Mouse (Mus musculus): ENCODE data around the gene Traip. TPM values are rescaled to one million over a fixed set of nuclear protein-coding genes. Genes with fewer than 3 reads are reported as not detected.

The Traip gene
- polyA plus RNA-seq, 1 experiment from 2014 or later = 21.7 TPM

DNA sequence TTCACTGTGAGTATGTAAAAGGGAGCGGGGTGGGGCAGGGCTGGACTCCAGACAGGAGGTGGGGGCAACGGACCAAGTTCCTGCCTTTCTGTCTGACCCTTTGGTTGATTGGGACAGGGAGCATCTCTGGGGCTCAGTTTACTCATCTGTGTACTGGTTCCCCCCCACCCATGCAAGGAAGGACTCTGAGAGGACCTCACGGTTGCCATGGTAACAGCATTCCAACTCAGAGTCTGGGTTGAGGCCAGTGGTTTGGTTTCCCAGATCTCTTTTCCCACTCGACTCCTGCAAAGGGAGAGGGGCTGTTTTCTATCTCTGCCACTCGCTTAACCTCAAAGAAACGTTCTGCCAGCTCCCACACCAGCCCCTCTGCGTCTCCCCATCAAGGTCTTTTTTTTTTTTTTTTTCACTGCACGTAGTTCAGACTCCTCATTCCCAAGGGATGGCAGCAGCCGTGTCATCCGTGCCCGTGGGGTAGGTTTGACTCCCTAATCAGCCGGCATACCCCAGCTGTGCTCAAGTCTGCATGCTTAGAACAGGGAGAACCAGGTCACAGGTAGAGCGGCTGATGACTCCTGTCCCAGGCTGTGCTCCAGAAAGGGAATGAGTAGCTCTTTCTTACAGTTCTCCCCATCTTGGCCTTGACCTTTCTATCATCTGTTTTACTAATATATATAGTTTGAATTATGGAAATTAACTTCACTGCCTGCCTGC is 31.9 kb upstream of the Traip start:
- no peaks in the 10 kb centered on the region for H3K9me3 ChIP-seq (replicated peaks)
- H3K4me3 ChIP-seq = no peak overlapping the region
- 43% methylated on average over 13 of the region's 13 CpGs for WGBS
- H3K4me2 ChIP-seq = no peak overlapping the region
- H3K27ac ChIP-seq = no peak overlapping the region
- no peaks in the 10 kb centered on the region for H3K36me3 ChIP-seq (ENCODE audit: poor library complexity, severe bottlenecking)
- no peak for ATAC-seq
- H3K27me3 ChIP-seq = no peaks in the 10 kb centered on the region
- H3K9ac ChIP-seq = 0 out of 2 replicates have a peak overlapping the region, but pooled peaks have one; percentile 45
- H3K4me1 ChIP-seq = peaks cover 6% of the 10 kb centered on the region

DNA sequence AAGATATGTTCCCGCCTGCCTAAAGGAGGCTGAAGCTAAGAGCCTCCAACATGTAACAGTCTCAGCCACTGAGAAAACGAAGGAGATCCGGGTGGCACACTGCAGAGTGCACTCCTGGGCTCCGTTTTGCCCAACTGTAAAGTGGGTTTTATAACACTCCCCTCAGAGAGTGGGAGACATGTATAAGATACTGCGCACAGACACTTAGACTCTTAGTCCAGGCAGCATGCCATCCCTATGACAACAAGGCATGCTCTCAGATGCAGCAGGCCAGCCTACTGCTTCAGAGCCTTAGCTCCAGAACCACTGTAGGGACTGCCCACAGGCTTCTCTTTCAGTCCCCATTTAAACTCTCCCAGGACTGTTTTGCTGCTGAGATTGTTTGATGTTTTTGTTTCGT is 31.1 kb upstream of the Traip start:
- 90% methylated on average over 6 of the region's 6 CpGs for WGBS

GRCm38 (mm10) chr9:107919441-107919840 is 30.5 kb upstream of the Traip start:
- Histone ChIP-seq H3K9ac (no peak overlapping the region), H3K4me1 (peaks cover 12% of the 10 kb centered on the region), H3K36me3 (ENCODE audit: poor library complexity, severe bottlenecking) (no peaks in the 10 kb centered on the region), H3K27ac (no peak overlapping the region), H3K4me2 (no peak overlapping the region), H3K27me3 (no peaks in the 10 kb centered on the region), H3K9me3 (replicated peaks) (no peaks in the 10 kb centered on the region), H3K4me3 (no peak overlapping the region)
- WGBS = 86% methylated on average over 5 of the region's 5 CpGs
- ATAC-seq = no peak

More for the DNA sequence above, 31.1 kb upstream of the Traip start:
- Histone ChIP-seq H3K27me3 (no peaks in the 10 kb centered on the region), H3K9me3 (replicated peaks) (no peaks in the 10 kb centered on the region), H3K4me3 (no peak overlapping the region), H3K4me1 (peaks cover 8% of the 10 kb centered on the region), H3K36me3 (ENCODE audit: poor library complexity, severe bottlenecking) (no peaks in the 10 kb centered on the region), H3K4me2 (no peak overlapping the region), H3K9ac (no peak overlapping the region), H3K27ac (no peak overlapping the region)
- no peak for ATAC-seq

GRCm38 (mm10) chr9:107923021-107923420 is 26.9 kb upstream of the Traip start:
- ATAC-seq = no peak
- Histone ChIP-seq H3K9ac (no peak overlapping the region), H3K36me3 (ENCODE audit: poor library complexity, severe bottlenecking) (no peaks in the 10 kb centered on the region), H3K4me3 (no peak overlapping the region), H3K27ac (no peak overlapping the region), H3K4me2 (no peak overlapping the region), H3K27me3 (no peaks in the 10 kb centered on the region), H3K4me1 (peaks cover 20% of the 10 kb centered on the region), H3K9me3 (replicated peaks) (no peaks in the 10 kb centered on the region)
- 23% methylated on average over 7 of the region's 7 CpGs for WGBS

DNA sequence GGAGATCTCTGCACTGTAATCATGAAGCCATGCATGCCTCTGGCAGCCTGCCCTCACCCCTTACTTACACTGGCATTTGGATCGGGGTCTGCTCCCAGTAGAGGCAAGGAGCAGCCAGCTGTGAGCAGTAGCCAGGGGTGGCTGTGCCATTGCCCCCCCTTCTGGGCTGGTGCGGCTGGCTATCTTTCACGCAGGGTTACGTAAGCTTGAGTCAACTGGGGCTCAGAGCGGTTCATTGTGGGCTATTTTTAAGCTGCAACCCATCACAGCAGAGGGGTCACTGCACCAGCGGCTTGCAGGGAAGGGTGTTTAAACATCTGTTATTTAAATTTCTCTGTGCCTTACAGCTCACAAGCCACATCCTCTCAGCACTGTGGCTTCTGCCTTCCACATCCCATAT is 26.0 kb upstream of the Traip start:
- Histone ChIP-seq H3K4me2 (no peak overlapping the region), H3K27me3 (no peaks in the 10 kb centered on the region), H3K4me3 (no peak overlapping the region), H3K9me3 (replicated peaks) (no peaks in the 10 kb centered on the region), H3K4me1 (peaks cover 15% of the 10 kb centered on the region), H3K36me3 (ENCODE audit: poor library complexity, severe bottlenecking) (no peaks in the 10 kb centered on the region), H3K9ac (no peak overlapping the region), H3K27ac (no peak overlapping the region)
- ATAC-seq = no peak
- WGBS = 63% methylated on average over 6 of the region's 6 CpGs

GRCm38 (mm10) chr9:107925251-107925650 is 24.7 kb upstream of the Traip start:
- no peak for ATAC-seq
- Histone ChIP-seq H3K27ac (no peak overlapping the region), H3K4me2 (no peak overlapping the region), H3K36me3 (ENCODE audit: poor library complexity, severe bottlenecking) (no peaks in the 10 kb centered on the region), H3K4me1 (peaks cover 15% of the 10 kb centered on the region), H3K9ac (no peak overlapping the region), H3K9me3 (replicated peaks) (no peaks in the 10 kb centered on the region), H3K27me3 (no peaks in the 10 kb centered on the region), H3K4me3 (no peak overlapping the region)
- WGBS = 17% methylated on average over 3 of the region's 3 CpGs

- Histone ChIP-seq H3K27me3 (no peaks in the 10 kb centered on the region), H3K4me1 (peaks cover 16% of the 10 kb centered on the region), H3K9ac (no peak overlapping the region), H3K27ac (no peak overlapping the region), H3K9me3 (replicated peaks) (no peaks in the 10 kb centered on the region), H3K36me3 (ENCODE audit: poor library complexity, severe bottlenecking) (no peaks in the 10 kb centered on the region), H3K4me3 (no peak overlapping the region), H3K4me2 (no peak overlapping the region)
- no peak for ATAC-seq
- 63% methylated on average over 9 of the region's 9 CpGs for WGBS
These were observed 23.0 kb upstream of the Traip start for GRCm38 (mm10) chr9:107926920-107927420.

DNA sequence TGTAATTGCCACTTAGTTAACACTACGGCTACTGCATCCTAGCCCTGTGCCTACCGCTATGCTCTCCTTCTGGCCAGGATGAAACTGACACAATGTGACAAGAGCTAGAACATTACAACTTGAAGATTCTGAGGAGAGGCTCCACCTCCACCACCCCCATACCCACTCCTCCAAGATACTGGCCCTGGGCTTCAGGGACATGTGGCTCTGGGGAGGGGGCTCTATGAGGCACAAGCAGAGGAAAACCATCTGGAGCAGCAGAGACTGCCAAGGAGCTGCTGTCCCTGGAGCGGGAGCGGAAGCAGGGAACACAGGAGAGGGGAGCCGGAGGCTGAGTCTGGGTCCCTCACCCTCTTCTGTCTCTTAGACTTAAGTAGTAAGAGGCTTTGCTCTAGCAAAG is 22.2 kb upstream of the Traip start:
- peaks cover 22% of the 10 kb centered on the region for H3K4me1 ChIP-seq
- no peak overlapping the region for H3K4me3 ChIP-seq
- peak; percentile 55; the same call in 1 of the 2 replicates for ATAC-seq
- 84% methylated on average over 5 of the region's 5 CpGs for WGBS
- H3K36me3 ChIP-seq (ENCODE audit: poor library complexity, severe bottlenecking) = no peaks in the 10 kb centered on the region
- no peak overlapping the region for H3K4me2 ChIP-seq
- H3K27ac ChIP-seq = no peak overlapping the region
- no peak overlapping the region for H3K9ac ChIP-seq
- H3K27me3 ChIP-seq = no peaks in the 10 kb centered on the region
- H3K9me3 ChIP-seq (replicated peaks) = no peaks in the 10 kb centered on the region

DNA sequence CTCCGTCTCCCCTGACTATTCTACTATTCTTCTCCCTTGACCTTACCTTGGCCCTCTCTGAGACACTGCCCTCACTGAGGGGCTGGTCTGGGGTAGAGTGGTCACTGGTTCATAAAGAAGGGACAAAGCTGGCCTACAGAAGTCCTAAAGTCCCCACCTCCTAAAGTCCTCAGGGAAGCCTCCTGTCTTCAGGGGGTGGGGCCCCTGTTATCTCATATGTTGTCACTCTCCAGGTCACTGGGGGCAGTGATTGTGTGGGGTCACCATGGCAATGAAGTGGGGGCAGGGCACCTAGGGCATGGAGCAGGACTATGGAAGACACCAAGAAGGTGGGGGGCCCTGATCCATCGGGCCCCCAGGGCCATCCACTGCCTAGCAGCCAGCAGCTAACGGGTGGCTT is 21.8 kb upstream of the Traip start, which contains the start of gene Actl11:
Actl11 (plus strand) TSS at position 301 of the 400 bp plus-strand sequence.
- Histone ChIP-seq H3K9me3 (replicated peaks) (no peaks in the 10 kb centered on the region), H3K4me3 (no peak within 1 kb of the TSS), H3K27ac (no peak within 1 kb of the TSS), H3K36me3 (ENCODE audit: poor library complexity, severe bottlenecking) (no peaks in the 10 kb centered on the region), H3K4me1 (peaks cover 22% of the 10 kb centered on the region), H3K4me2 (no peak within 1 kb of the TSS), H3K27me3 (no peaks in the 10 kb centered on the region), H3K9ac (no peak within 1 kb of the TSS)
- no peak for ATAC-seq
- 76% methylated on average over 3 of the region's 3 CpGs for WGBS

DNA sequence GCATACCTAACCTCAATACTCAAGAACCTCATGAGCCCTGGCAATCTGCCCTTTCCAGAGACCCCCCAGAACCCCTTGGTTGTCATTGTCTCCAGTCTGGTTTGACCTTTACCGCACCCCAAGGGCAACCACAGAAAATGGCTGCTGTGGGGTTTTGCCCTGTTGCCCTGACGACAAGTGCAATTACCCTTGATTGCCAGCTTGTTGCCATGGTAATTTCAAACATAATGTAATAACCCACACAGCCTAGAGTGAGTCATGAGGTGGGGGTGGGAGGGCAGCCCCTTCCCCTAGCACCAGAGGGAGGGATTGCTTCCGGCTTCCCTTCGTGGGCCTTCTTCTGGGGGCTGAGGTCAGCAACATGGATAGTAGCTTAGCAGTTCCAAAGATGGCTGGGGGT is 17.7 kb upstream of the Traip start:
- Histone ChIP-seq H3K4me3 (no peak overlapping the region), H3K27me3 (no peaks in the 10 kb centered on the region), H3K4me2 (no peak overlapping the region), H3K4me1 (peaks cover 23% of the 10 kb centered on the region), H3K27ac (no peak overlapping the region), H3K36me3 (ENCODE audit: poor library complexity, severe bottlenecking) (no peaks in the 10 kb centered on the region), H3K9ac (no peak overlapping the region), H3K9me3 (replicated peaks) (no peaks in the 10 kb centered on the region)
- no peak for ATAC-seq
- WGBS = 60% methylated on average over 4 of the region's 4 CpGs

GRCm38 (mm10) chr9:107934146-107934545 is 15.8 kb upstream of the Traip start:
- no peaks in the 10 kb centered on the region for H3K36me3 ChIP-seq (ENCODE audit: poor library complexity, severe bottlenecking)
- 85% methylated on average over 11 of the region's 11 CpGs for WGBS
- no peak for ATAC-seq

DNA sequence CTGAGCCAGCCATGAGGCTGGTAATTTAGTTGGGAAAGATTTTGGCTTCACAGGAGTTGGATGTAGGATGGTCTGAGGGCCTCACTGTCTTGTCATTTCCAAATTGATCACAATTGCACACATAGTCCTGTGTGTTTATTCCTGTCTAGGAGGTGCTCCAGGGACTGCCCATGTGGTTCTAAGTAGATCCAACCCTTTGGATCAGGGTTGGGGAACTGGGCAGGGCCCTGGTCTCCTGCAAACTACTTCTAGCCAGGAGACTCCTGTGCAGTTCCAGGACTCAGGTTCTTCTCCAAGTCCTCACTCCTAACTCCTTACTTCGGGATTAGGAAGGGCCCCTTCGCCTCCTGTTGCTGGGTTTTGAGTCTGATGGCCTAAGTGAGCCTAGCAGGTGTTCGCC is 14.6 kb upstream of the Traip start, which contains the start of gene Camkv:
Camkv (plus strand) TSS at position 301 of the 400 bp plus-strand sequence.
- whole genome bisulfite sequencing = 5% methylated on average over 3 of the region's 3 CpGs
- peak within 1 kb of the TSS; percentile 68 for H3K9ac ChIP-seq
- peak within 1 kb of the TSS; percentile 54 for H3K4me3 ChIP-seq
- no peaks in the 10 kb centered on the region for H3K27me3 ChIP-seq
- H3K27ac ChIP-seq = no peak within 1 kb of the TSS
- ATAC-seq = no peak
- H3K36me3 ChIP-seq (ENCODE audit: poor library complexity, severe bottlenecking) = no peaks in the 10 kb centered on the region
- H3K4me2 ChIP-seq = peak within 1 kb of the TSS; percentile 92
- H3K4me1 ChIP-seq = peaks cover 23% of the 10 kb centered on the region
- no peaks in the 10 kb centered on the region for H3K9me3 ChIP-seq (replicated peaks)

More at GRCm38 (mm10) chr9:107934146-107934545, 15.8 kb upstream of the Traip start:
- Histone ChIP-seq H3K27ac (no peak overlapping the region), H3K4me3 (no peak overlapping the region), H3K4me2 (no peak overlapping the region), H3K9me3 (replicated peaks) (no peaks in the 10 kb centered on the region), H3K27me3 (no peaks in the 10 kb centered on the region), H3K4me1 (peaks cover 23% of the 10 kb centered on the region), H3K9ac (no peak overlapping the region)
